Mouse (Mus musculus) neural tube, embryonic 14.5 days (tissue): ENCODE data around the gene Dynlt1a. TPM values are rescaled to one million over a fixed set of nuclear protein-coding genes. Genes with fewer than 3 reads are reported as not detected.
A peak's percentile ranks its signal among the peaks of the same experiment; 100 is the strongest.
"Not testable (repeated sequence)": the region's sequence is repeated elsewhere in the genome, so short reads cannot be mapped to it uniquely, and the experiment has no call there.

ENCODE experiments used
- ATAC-seq: fragments of 200-750 bp; cut with Nextera tagmentation; 2 replicates; pipeline ENCODE4 v1.8.0; 2017; ENCODE audit warnings: low read depth, mild to moderate bottlenecking, moderate TSS enrichment, moderate library complexity
- H3K27ac ChIP-seq: fragments of 300-500 bp; sonication (generic); 2 replicates; pipeline ENCODE4 v1.5.1; 2014; ENCODE audit warnings: low read depth, mild to moderate bottlenecking, control low read depth, low read length, moderate library complexity, mixed read lengths
- H3K27me3 ChIP-seq: fragments of 300-500 bp; sonication (generic); 2 replicates; pipeline ENCODE4 v1.6.1; 2014; ENCODE audit warnings: low read length; ENCODE audit not compliant: control insufficient read depth, insufficient read depth
- H3K36me3 ChIP-seq: fragments of 300-500 bp; sonication (generic); 2 replicates; pipeline ENCODE4 v1.6.1; 2014; ENCODE audit warnings: low read length, mixed read lengths; ENCODE audit not compliant: control insufficient read depth, insufficient read depth
- H3K4me1 ChIP-seq: fragments of 300-500 bp; sonication (generic); 2 replicates; pipeline ENCODE4 v1.6.1; 2014; ENCODE audit warnings: low read length; ENCODE audit not compliant: control insufficient read depth, insufficient read depth
- H3K4me2 ChIP-seq: fragments of 300-500 bp; sonication (generic); 2 replicates; pipeline ENCODE4 v1.6.1; 2014; ENCODE audit warnings: mild to moderate bottlenecking, low read depth, low read length, control low read depth
- H3K4me3 ChIP-seq: fragments of 300-500 bp; sonication (generic); 2 replicates; pipeline ENCODE4 v1.5.1; 2014; ENCODE audit warnings: low read depth, low read length, control low read depth, mixed read lengths
- H3K9ac ChIP-seq: fragments of 300-500 bp; sonication (generic); replicated peaks from 2 replicates; pipeline ENCODE4 v1.6.1; 2014; ENCODE audit warnings: low read depth, mild to moderate bottlenecking, control low read depth, low read length, mixed read lengths
- H3K9me3 ChIP-seq: fragments of 300-500 bp; sonication (generic); 2 replicates; pipeline ENCODE4 v1.6.1; 2016; ENCODE audit warnings: low read length; ENCODE audit not compliant: control insufficient read depth
- WGBS: fragments of 180-500 bp; shearing (Covaris S2); extraction: QIAGEN DNeasy Blood & Tissue Kit; methylation state at CpG from one replicate; pipeline ENCODE4 v1.1.7; 2014; 5-methylcytosine and 5-hydroxymethylcytosine counted together
- polyA plus RNA-seq: library from polyadenylated mRNA; unstranded; fragments of >200 nt; fragmentation: Nextera tagmentation; extraction: Ambion mirVana; gene quantifications from 2 replicates; pipeline ENCODE4 v1.2.1, GENCODE M21; 2014

Gene Dynlt1a
- polyA plus RNA-seq, 1 experiment from 2014 or later = 63.3 TPM

GRCm38 (mm10) chr17:6316379-6317126 lies 747 bp downstream of the Dynlt1a start:
- H3K4me1 ChIP-seq, H3K27me3 ChIP-seq, H3K27ac ChIP-seq, H3K36me3 ChIP-seq, H3K9me3 ChIP-seq: not testable (repeated sequence)
- Histone ChIP-seq H3K4me3 (peak overlapping the region; percentile 29), H3K4me2 (peak overlapping the region; percentile 37), H3K9ac (peak overlapping the region; percentile 21; the same call in 1 of the 2 replicates)
- 2% methylated on average over 36 of the region's 38 CpGs for WGBS
- peak; percentile 66 for ATAC-seq

GRCm38 (mm10) chr17:6315706-6316105 lies 1.6 kb downstream of the Dynlt1a start:
- not testable (repeated sequence) for H3K4me2 ChIP-seq, H3K27me3 ChIP-seq, H3K27ac ChIP-seq, H3K9me3 ChIP-seq, H3K4me3 ChIP-seq, H3K36me3 ChIP-seq, H3K9ac ChIP-seq, ATAC-seq, H3K4me1 ChIP-seq
- no CpG with 5 or more reads among the region's 4 CpGs for WGBS

- not testable (repeated sequence) for H3K4me1 ChIP-seq, H3K4me3 ChIP-seq, H3K9ac ChIP-seq, H3K27ac ChIP-seq, H3K36me3 ChIP-seq, H3K9me3 ChIP-seq, H3K27me3 ChIP-seq, ATAC-seq, H3K4me2 ChIP-seq
- WGBS = 34% methylated on average over 2 of the region's 3 CpGs
These were observed 2.8 kb downstream of the Dynlt1a start for GRCm38 (mm10) chr17:6314493-6314892.

DNA sequence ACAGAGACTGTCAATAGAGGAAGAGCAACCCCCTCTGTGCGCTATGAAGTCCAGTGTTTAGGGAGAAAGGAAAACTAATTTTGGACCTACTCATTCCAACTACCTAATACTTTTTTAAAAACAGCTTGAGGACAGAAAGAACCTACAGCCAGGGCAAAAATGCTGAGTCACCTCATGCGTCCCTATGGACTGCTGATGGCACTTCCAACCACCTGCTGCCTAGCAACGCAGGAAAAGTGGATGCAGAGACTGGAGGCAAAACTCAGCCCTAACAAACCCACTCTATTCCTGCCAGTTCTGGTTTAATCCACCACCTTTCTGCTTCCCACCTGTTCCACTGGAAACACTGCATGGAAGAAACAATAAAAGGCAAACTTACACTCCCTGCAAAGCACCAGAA lies 4.5 kb downstream of the Dynlt1a start:
- not testable (repeated sequence) for H3K36me3 ChIP-seq, H3K4me2 ChIP-seq, H3K9me3 ChIP-seq, ATAC-seq, H3K4me3 ChIP-seq, H3K4me1 ChIP-seq, H3K27ac ChIP-seq, H3K9ac ChIP-seq, H3K27me3 ChIP-seq
- 67% methylated on average over 3 of the region's 3 CpGs for WGBS

- not testable (repeated sequence) for H3K4me2 ChIP-seq, H3K9ac ChIP-seq, H3K27me3 ChIP-seq, ATAC-seq, H3K36me3 ChIP-seq, H3K4me1 ChIP-seq, H3K27ac ChIP-seq, H3K9me3 ChIP-seq, H3K4me3 ChIP-seq
- 96% methylated on average over 7 of the region's 7 CpGs for WGBS
These were observed 5.6 kb downstream of the Dynlt1a start for GRCm38 (mm10) chr17:6311716-6312115.

- not testable (repeated sequence) for H3K9ac ChIP-seq, ATAC-seq, H3K4me3 ChIP-seq, H3K27ac ChIP-seq, H3K4me1 ChIP-seq, H3K36me3 ChIP-seq, H3K27me3 ChIP-seq, H3K4me2 ChIP-seq, H3K9me3 ChIP-seq
- WGBS = 96% methylated on average over 9 of the region's 13 CpGs
These were observed 10.8 kb downstream of the Dynlt1a start for GRCm38 (mm10) chr17:6306503-6306902.

- ATAC-seq, H3K4me2 ChIP-seq, H3K9me3 ChIP-seq, H3K9ac ChIP-seq, H3K4me3 ChIP-seq, H3K27ac ChIP-seq, H3K27me3 ChIP-seq, H3K36me3 ChIP-seq, H3K4me1 ChIP-seq: not testable (repeated sequence)
- WGBS = 93% methylated on average over 12 of the region's 12 CpGs
These were observed 11.5 kb downstream of the Dynlt1a start for GRCm38 (mm10) chr17:6305656-6306270.

DNA sequence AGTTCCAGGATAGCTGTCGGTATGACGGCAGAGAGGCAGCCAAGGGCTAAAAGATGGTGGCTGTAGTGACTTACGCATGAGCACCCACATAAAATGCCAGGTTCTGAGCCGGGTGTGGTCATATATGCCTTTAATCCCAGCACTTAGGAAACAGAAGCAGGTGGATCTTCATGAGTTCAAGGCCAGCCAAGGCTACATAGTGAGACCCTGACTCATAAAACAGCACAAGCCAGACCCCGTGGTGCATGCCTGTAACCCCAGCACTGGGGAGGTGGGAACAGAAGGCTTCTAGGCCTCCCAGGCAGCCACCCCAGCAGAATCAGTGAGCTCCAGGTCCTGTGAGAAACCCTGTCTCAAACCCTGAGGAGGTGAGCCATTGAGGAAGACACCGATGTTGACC lies 12.4 kb downstream of the Dynlt1a start:
- H3K4me3 ChIP-seq, H3K9me3 ChIP-seq, H3K27me3 ChIP-seq, H3K27ac ChIP-seq, H3K9ac ChIP-seq, H3K36me3 ChIP-seq, H3K4me2 ChIP-seq, ATAC-seq, H3K4me1 ChIP-seq: not testable (repeated sequence)
- WGBS = 82% methylated on average over 4 of the region's 6 CpGs

DNA sequence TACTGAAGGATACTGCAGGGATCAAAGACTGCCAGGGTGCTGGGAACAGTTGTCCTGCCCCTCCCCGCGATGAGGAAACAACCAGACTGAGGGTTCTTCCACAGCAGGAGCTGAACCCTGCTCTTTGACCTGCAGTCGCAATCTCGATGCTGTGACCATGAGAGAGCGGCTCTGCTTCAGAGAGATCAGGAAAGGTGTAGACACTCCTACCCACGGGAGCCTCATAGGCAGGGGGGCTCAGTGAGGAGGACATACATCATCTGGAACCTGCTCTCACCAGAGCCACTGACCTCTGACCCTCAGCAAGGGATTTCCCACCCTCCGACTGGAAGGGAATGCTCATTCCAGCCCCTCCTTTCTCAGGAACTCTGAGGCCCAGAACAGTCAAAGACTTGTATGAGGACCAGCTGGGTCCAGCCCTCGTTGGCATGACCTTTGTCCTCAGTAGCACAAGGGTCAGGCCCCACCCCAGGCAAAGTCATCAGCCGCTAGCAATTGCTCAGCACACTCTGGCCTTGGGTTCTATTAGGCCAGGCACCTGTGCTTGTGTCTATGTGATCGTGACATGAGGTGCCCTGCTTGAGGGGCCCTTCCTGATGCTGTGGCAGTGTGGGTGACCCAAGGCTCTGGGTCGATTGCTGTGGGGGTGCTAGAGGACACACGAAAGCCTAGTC lies 17.0 kb downstream of the Dynlt1a start:
- not testable (repeated sequence) for H3K4me1 ChIP-seq, H3K36me3 ChIP-seq, ATAC-seq, H3K4me2 ChIP-seq, H3K9me3 ChIP-seq, H3K27me3 ChIP-seq, H3K27ac ChIP-seq, H3K4me3 ChIP-seq, H3K9ac ChIP-seq
- WGBS = 71% methylated on average over 4 of the region's 12 CpGs
